Mouse (Mus musculus): ENCODE results near the gene Mkrn1. TPM values are rescaled to one million over a fixed set of nuclear protein-coding genes. Genes with fewer than 3 reads are reported as not detected.

The Mkrn1 gene
- 130 and 145 TPM in 2 replicates for polyA plus RNA-seq (2014; fragmentation: Nextera tagmentation; extraction: Ambion mirVana)

DNA sequence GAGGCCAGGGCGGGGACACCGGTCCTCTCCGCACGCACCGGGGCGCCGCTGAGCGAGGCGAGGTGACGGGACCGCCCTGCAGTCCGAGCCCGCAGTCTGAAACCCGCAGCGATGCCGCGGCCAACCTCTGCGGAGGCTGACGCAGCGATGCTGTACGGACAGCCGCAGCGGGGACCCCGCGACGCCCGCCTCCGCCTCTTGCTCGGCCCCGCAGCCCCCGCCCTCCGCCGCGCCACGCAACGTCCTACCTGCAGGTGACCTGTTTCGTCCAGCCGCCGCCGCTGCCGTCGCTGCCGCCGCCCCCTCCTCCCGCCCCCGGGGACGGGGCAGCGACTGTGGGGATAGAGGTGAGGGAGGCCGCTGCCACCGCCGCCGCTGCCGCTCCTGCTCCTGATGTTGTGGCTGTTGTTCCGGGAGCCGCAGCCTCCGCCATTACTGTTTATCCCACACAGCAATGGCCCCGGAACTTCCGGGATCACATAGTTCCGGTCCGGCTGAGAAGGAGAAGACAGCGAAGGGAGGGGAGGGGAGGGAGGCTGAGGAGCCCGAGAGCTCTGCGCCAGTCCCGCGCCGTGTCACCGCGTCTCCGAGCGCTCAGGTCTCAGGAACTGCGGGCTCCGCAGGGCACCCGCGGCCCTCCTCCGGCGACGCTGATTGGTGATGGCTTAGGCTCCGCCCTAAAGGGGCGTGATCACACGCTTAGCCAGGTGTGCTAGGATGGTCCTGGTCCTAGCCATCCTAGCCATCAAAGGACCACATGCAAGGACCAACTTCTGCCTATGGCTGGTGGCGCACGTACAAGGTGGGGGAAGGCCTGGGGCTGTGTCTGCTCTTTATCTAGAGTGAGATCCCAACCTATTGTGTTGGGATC lies at the start of gene Mkrn1:
Mkrn1 (minus strand) TSS at position 612 of the 871 bp plus-strand sequence.
- Histone ChIP-seq H3K27ac (ENCODE audit: low read depth, low read length) (peak within 1 kb of the TSS; percentile 92), H3K4me2 (ENCODE audit: low read depth) (peak within 1 kb of the TSS; percentile 65), H3K36me3 (ENCODE audit: control insufficient read depth, insufficient read depth, low read length) (no peaks in the 10 kb centered on the region), H3K4me1 (ENCODE audit: control insufficient read depth, insufficient read depth, low read length) (peaks cover 5% of the 10 kb centered on the region; the same call in 1 of the 2 replicates), H3K27me3 (ENCODE audit: control insufficient read depth, insufficient read depth, low read length) (no peaks in the 10 kb centered on the region), H3K4me3 (ENCODE audit: low read depth, low read length) (peak within 1 kb of the TSS; percentile 80), H3K9ac (ENCODE audit: low read length) (peak within 1 kb of the TSS; percentile 93), H3K9me3 (ENCODE audit: control insufficient read depth, low read length) (no peaks in the 10 kb centered on the region)
- ATAC-seq (ENCODE audit: insufficient read depth, low FRiP score, low TSS enrichment) (peak; percentile 94), DNase-seq (ENCODE audit: low spot score) (peak; percentile 88)
- 0% methylated on average over 62 of the region's 82 CpGs for WGBS

DNA sequence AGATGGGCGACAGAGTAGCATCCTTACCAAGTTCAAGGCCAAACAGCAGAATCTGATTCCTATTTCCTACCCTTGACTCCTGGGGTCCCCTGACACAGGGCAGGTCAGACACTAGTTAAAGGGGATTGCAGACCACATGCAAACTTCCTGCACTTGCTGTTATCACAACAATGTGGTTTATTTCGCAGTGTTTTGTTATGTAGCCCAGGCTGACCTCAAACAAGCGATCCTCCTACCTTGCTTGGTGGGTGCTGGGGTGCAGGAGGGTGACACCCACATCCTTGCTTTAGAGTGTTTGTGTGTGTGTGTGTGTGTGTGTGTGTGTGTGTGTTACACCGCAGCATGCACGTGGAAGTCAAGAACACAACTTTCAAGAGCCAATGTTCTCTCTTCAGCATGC lies 49.2 kb upstream of the Mkrn1 start:
- Histone ChIP-seq H3K9ac (ENCODE audit: low read length) (no peak overlapping the region), H3K4me2 (ENCODE audit: low read depth) (no peak overlapping the region), H3K27me3 (ENCODE audit: control insufficient read depth, insufficient read depth, low read length) (no peaks in the 10 kb centered on the region), H3K4me1 (ENCODE audit: control insufficient read depth, insufficient read depth, low read length) (no peaks in the 10 kb centered on the region; the same call in 1 of the 2 replicates), H3K27ac (ENCODE audit: low read depth, low read length) (no peak overlapping the region), H3K9me3 (ENCODE audit: control insufficient read depth, low read length) (no peaks in the 10 kb centered on the region), H3K4me3 (ENCODE audit: low read depth, low read length) (no peak overlapping the region), H3K36me3 (ENCODE audit: control insufficient read depth, insufficient read depth, low read length) (peaks cover 5% of the 10 kb centered on the region)
- DNase-seq (ENCODE audit: low spot score) (no peak), ATAC-seq (ENCODE audit: insufficient read depth, low FRiP score, low TSS enrichment) (no peak)
- WGBS: 89% methylated on average over 5 of the region's 5 CpGs

DNA sequence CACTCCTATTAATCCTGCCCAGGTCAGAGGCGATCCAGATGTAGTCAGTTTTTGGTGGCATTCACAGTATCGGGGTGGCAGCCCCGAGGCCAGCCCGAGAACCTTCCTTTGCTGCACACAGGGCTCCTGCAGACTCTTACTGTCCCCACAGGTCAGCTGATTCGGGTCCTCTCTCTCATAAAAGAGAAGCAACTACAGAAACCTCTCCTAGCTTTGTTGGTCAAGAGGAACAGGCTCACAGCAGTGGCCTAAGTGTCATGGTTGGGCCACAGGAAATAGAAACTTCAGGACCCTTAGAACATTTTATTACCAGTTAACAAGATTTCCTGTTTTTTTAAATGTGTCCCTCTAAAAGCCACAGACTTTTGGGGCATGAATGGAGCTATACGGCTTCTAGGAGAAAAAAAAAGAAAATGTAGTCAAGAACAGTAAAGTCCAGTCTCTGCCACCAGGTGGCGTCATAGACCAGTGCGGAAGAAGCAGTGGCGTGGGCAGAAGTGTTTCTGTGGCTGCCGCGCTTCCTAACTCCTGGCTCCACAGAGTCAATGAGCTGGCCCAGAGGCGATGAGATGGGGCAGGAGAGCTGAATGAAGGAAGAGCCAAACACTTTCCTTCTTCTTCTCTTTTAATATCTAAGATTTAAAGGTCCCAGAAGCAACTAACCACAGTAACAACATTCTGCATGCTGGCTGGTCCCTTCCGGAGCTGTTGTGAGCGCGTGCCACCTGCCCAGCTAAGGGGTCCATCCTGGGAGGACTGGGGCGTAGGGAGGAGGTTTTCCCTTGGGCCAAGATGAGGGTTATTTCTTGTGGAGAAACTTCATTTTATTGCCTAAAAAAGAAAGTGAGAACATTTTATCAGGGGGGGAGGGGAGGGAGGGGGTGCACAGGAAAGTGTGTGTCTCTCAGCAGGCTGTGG lies 42.6 kb upstream of the Mkrn1 start:
- no peaks in the 10 kb centered on the region for H3K9me3 ChIP-seq (ENCODE audit: control insufficient read depth, low read length)
- DNase-seq (ENCODE audit: low spot score) (peak; percentile 82), ATAC-seq (ENCODE audit: insufficient read depth, low FRiP score, low TSS enrichment) (no peak)
- peaks cover 3% of the 10 kb centered on the region; the same call in 1 of the 2 replicates for H3K36me3 ChIP-seq (ENCODE audit: control insufficient read depth, insufficient read depth, low read length)
- no peak overlapping the region for H3K27ac ChIP-seq (ENCODE audit: low read depth, low read length)
- H3K4me2 ChIP-seq (ENCODE audit: low read depth): no peak overlapping the region
- H3K4me3 ChIP-seq (ENCODE audit: low read depth, low read length): no peak overlapping the region
- WGBS: 55% methylated on average over 16 of the region's 16 CpGs
- no peaks in the 10 kb centered on the region for H3K4me1 ChIP-seq (ENCODE audit: control insufficient read depth, insufficient read depth, low read length)
- no peak overlapping the region for H3K9ac ChIP-seq (ENCODE audit: low read length)
- no peaks in the 10 kb centered on the region for H3K27me3 ChIP-seq (ENCODE audit: control insufficient read depth, insufficient read depth, low read length)

DNA sequence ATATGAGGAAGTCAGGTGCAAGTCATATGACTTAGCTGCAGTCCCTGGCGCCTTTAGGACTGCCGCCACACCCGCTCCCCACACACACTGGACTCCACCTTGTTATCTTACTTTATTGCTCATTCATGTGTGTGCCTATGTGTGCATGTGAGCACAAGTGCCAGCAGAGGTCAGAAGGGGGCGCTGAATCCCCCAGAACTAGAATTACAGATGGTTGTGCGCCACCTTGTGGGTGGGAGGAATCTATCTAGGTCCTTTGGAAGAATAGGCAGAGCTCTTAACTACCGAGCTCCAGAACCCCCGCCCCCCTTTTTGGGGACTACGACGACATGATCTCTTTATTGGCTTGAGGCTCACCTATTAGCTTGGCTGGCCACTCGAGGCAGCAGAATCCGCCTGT lies 39.8 kb upstream of the Mkrn1 start:
- H3K9me3 ChIP-seq (ENCODE audit: control insufficient read depth, low read length): no peaks in the 10 kb centered on the region
- no peak overlapping the region for H3K4me2 ChIP-seq (ENCODE audit: low read depth)
- no peak overlapping the region for H3K4me3 ChIP-seq (ENCODE audit: low read depth, low read length)
- no peak for DNase-seq (ENCODE audit: low spot score)
- H3K27ac ChIP-seq (ENCODE audit: low read depth, low read length): no peak overlapping the region
- 97% methylated on average over 11 of the region's 11 CpGs for WGBS
- H3K36me3 ChIP-seq (ENCODE audit: control insufficient read depth, insufficient read depth, low read length): peaks cover 3% of the 10 kb centered on the region; the same call in 1 of the 2 replicates
- H3K4me1 ChIP-seq (ENCODE audit: control insufficient read depth, insufficient read depth, low read length): no peaks in the 10 kb centered on the region
- H3K27me3 ChIP-seq (ENCODE audit: control insufficient read depth, insufficient read depth, low read length): no peaks in the 10 kb centered on the region
- H3K9ac ChIP-seq (ENCODE audit: low read length): no peak overlapping the region
- no peak for ATAC-seq (ENCODE audit: insufficient read depth, low FRiP score, low TSS enrichment)

DNA sequence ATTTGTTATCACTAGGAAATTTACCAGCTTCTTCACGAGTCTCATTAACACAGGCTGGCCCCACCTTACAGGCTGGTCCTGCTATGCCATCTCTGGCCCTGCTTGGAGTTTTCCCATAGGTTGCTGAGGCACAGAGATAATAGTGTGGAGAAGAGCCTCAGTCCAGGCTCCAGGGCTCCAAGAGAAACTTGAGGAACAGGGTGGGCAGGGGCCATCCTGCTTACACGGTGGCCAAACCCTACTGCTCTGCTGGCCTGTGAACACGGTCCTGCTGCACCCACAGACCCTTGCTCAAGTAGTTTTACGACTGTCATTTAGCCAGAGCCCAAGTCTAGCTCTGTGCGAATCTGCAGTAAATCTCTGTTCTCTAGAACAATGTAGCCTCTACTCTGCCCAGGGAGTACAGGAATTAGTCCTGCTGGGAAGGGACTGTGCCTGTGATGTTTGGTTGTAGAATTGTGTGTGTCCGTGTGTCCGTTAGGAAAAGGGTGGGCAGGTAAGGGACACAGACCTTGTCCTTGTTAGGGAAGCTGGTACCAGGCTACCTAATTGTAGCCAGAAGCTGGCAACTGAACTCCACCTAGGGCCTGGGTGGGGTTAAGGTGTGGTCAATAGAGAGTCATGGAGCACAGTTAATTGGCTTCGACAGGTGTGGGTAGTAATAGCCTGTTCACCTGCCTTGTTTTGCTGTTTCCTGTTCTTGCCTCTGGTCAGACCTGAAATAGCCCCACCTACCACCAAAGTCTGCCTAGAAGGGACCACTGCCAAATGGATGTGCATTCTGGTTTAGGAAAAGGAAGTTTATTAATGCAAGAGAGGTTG lies 35.3 kb upstream of the Mkrn1 start:
- DNase-seq (ENCODE audit: low spot score) (no peak), ATAC-seq (ENCODE audit: insufficient read depth, low FRiP score, low TSS enrichment) (no peak)
- H3K4me3 ChIP-seq (ENCODE audit: low read depth, low read length): no peak overlapping the region
- H3K4me1 ChIP-seq (ENCODE audit: control insufficient read depth, insufficient read depth, low read length): no peaks in the 10 kb centered on the region
- no peaks in the 10 kb centered on the region for H3K27me3 ChIP-seq (ENCODE audit: control insufficient read depth, insufficient read depth, low read length)
- H3K9ac ChIP-seq (ENCODE audit: low read length): no peak overlapping the region
- no peak overlapping the region for H3K27ac ChIP-seq (ENCODE audit: low read depth, low read length)
- peaks cover 2% of the 10 kb centered on the region; the same call in 1 of the 2 replicates for H3K36me3 ChIP-seq (ENCODE audit: control insufficient read depth, insufficient read depth, low read length)
- WGBS: 36% methylated on average over 8 of the region's 8 CpGs
- no peaks in the 10 kb centered on the region for H3K9me3 ChIP-seq (ENCODE audit: control insufficient read depth, low read length)
- H3K4me2 ChIP-seq (ENCODE audit: low read depth): no peak overlapping the region

DNA sequence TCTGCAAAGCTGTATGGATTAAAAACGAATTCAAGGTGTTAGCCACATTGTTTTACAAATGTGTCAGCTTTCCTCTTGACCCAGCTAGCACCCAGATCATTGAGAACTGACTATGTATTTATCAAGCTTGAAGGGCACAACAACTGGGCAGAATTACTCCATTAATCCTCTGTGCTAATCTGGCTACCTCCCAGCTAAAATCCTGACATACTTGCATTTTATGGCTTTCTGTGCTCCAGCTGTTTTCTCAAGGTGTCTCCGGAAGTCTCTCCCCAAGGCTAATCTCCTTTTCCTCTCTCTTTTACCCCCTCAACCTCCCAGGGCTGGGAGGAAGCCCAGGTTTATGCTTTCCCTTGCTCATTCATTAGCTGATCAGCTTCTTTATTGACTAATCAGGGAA lies 34.4 kb upstream of the Mkrn1 start:
- no peak for ATAC-seq (ENCODE audit: insufficient read depth, low FRiP score, low TSS enrichment)
- H3K4me3 ChIP-seq (ENCODE audit: low read depth, low read length): no peak overlapping the region

DNA sequence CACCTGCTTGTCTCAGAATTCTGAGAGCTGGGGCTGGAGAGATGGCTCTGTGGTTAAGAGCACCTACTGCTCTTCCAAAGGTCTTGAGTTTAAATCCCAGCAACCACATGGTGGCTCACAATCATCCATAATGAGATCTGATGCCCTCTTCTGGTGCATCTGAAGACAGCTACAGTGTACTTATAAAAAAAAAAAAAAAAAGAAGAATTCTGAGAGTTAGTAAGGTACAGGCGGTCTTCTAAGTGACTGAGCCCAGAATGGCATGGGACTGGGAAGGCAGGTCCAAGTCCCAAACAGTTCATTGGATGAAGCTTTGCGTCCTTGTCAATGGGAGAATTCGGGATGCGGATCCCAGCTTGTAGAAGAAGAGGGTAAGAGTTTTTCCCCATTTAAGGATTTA lies 33.3 kb upstream of the Mkrn1 start:
- Histone ChIP-seq H3K4me2 (ENCODE audit: low read depth) (no peak overlapping the region), H3K4me3 (ENCODE audit: low read depth, low read length) (no peak overlapping the region), H3K36me3 (ENCODE audit: control insufficient read depth, insufficient read depth, low read length) (no peaks in the 10 kb centered on the region), H3K9ac (ENCODE audit: low read length) (no peak overlapping the region), H3K27ac (ENCODE audit: low read depth, low read length) (no peak overlapping the region), H3K4me1 (ENCODE audit: control insufficient read depth, insufficient read depth, low read length) (no peaks in the 10 kb centered on the region), H3K9me3 (ENCODE audit: control insufficient read depth, low read length) (no peaks in the 10 kb centered on the region), H3K27me3 (ENCODE audit: control insufficient read depth, insufficient read depth, low read length) (no peaks in the 10 kb centered on the region)
- no peak for DNase-seq (ENCODE audit: low spot score)
- WGBS: 93% methylated on average over 4 of the region's 4 CpGs
- ATAC-seq (ENCODE audit: insufficient read depth, low FRiP score, low TSS enrichment): no peak

More for the DNA sequence above, 34.4 kb upstream of the Mkrn1 start:
- Histone ChIP-seq H3K4me1 (ENCODE audit: control insufficient read depth, insufficient read depth, low read length) (no peaks in the 10 kb centered on the region), H3K9ac (ENCODE audit: low read length) (no peak overlapping the region), H3K4me2 (ENCODE audit: low read depth) (no peak overlapping the region), H3K27ac (ENCODE audit: low read depth, low read length) (no peak overlapping the region), H3K36me3 (ENCODE audit: control insufficient read depth, insufficient read depth, low read length) (no peaks in the 10 kb centered on the region), H3K27me3 (ENCODE audit: control insufficient read depth, insufficient read depth, low read length) (no peaks in the 10 kb centered on the region), H3K9me3 (ENCODE audit: control insufficient read depth, low read length) (no peaks in the 10 kb centered on the region)
- no peak for DNase-seq (ENCODE audit: low spot score)
- 49% methylated on average over 2 of the region's 2 CpGs for WGBS

DNA sequence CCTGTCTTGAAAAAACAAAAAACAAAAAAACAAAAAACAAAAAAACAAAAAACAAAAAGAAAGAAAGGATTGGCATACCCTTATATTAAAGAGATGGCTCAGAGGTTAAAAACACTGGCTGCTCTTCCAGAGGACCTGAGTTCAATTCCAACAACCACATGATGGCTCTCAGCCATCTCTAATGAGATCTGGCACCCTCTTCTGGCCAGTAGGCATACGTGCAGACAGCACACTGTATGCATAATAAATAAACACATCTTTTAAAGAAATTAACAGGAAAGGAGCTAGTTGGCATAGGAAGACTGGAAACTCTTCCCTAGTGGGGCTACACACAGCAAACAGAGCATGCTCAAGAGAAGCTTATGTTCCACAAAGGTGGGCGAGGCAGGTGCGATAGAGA lies 30.8 kb upstream of the Mkrn1 start:
- DNase-seq (ENCODE audit: low spot score) (no peak), ATAC-seq (ENCODE audit: insufficient read depth, low FRiP score, low TSS enrichment) (no peak)
- Histone ChIP-seq H3K9ac (ENCODE audit: low read length) (no peak overlapping the region), H3K27ac (ENCODE audit: low read depth, low read length) (no peak overlapping the region), H3K4me3 (ENCODE audit: low read depth, low read length) (no peak overlapping the region), H3K9me3 (ENCODE audit: control insufficient read depth, low read length) (no peaks in the 10 kb centered on the region), H3K4me2 (ENCODE audit: low read depth) (no peak overlapping the region), H3K36me3 (ENCODE audit: control insufficient read depth, insufficient read depth, low read length) (no peaks in the 10 kb centered on the region), H3K27me3 (ENCODE audit: control insufficient read depth, insufficient read depth, low read length) (no peaks in the 10 kb centered on the region), H3K4me1 (ENCODE audit: control insufficient read depth, insufficient read depth, low read length) (no peaks in the 10 kb centered on the region)
- 82% methylated on average over 3 of the region's 3 CpGs for WGBS
